Mouse (Mus musculus) cortical plate, adult 2 months (tissue): Measurements from ENCODE around the gene Zfhx3. TPM values are rescaled to one million over a fixed set of nuclear protein-coding genes. Genes with fewer than 3 reads are reported as not detected.

Experiments
- H3K27ac ChIP-seq: fragments of 200-500 bp; 2 replicates; pipeline ENCODE4 v1.5.1; 2012; ENCODE audit warnings: low read length, control low read depth, inconsistent platforms; ENCODE audit not compliant: insufficient read depth
- H3K4me1 ChIP-seq: fragments of 200-500 bp; 2 replicates; pipeline ENCODE4 v1.6.1; 2011; ENCODE audit warnings: low read length; ENCODE audit not compliant: control insufficient read depth, insufficient read depth
- H3K4me3 ChIP-seq: fragments of 200-500 bp; 2 replicates; pipeline ENCODE4 v1.5.1; 2011; ENCODE audit warnings: mild to moderate bottlenecking, low read length, control low read depth; ENCODE audit not compliant: insufficient read depth
- CTCF ChIP-seq: fragments of 200-500 bp; IDR thresholded peaks from 2 replicates; pipeline ENCODE4 v1.5.1; 2011; ENCODE audit warnings: mild to moderate bottlenecking, control low read depth, low read length; ENCODE audit not compliant: insufficient read depth; ENCODE audit errors: extremely low read depth
- POLR2A ChIP-seq: fragments of 200-500 bp; IDR thresholded peaks from 2 replicates; pipeline ENCODE4 v1.6.1; 2011; ENCODE audit warnings: mild to moderate bottlenecking, low read length, control low read depth; ENCODE audit not compliant: insufficient read depth; ENCODE audit errors: extremely low read depth
- polyA plus RNA-seq: library from polyadenylated mRNA; depleted of rRNA; stranded (reverse); fragments of >200 nt; gene quantifications from 2 replicates; pipeline ENCODE4 v1.2.3, GENCODE M21; 2012

Gene Zfhx3
- polyA plus RNA-seq, 1 experiment = 1.3 TPM

- no peak overlapping the region for H3K27ac ChIP-seq
- TF ChIP-seq CTCF (no peak), POLR2A (no peak)
- H3K4me1 ChIP-seq = no peaks in the 10 kb centered on the region
- H3K4me3 ChIP-seq = no peak overlapping the region
Observed at GRCm38 (mm10) chr8:108705751-108706150, 763.3 kb downstream of the Zfhx3 start.

DNA sequence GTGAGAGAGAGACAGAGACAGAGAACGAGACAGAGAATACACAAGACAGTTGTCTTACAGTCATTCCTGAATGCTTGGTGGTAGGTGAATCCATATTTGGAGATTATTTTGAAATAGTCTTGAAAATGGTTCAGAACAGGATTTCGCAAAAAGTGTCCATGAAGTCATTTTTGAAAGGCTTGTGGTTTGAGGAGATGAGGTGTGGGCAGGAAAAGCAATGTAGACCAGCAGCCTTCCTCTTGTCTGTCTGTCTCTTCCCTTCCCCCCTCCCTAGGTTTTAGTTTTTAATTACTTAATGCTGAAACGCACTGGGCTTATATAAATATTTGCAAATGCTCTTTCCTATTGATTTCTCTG is 764.0 kb downstream of the Zfhx3 start:
- H3K4me3 ChIP-seq = no peak overlapping the region
- no peak overlapping the region for H3K27ac ChIP-seq
- TF ChIP-seq POLR2A (no peak), CTCF (no peak)
- H3K4me1 ChIP-seq = no peaks in the 10 kb centered on the region

GRCm38 (mm10) chr8:108706848-108707541 is 764.6 kb downstream of the Zfhx3 start:
- Histone ChIP-seq H3K4me3 (no peak overlapping the region), H3K4me1 (no peaks in the 10 kb centered on the region), H3K27ac (no peak overlapping the region)
- TF ChIP-seq CTCF (no peak), POLR2A (no peak)

DNA sequence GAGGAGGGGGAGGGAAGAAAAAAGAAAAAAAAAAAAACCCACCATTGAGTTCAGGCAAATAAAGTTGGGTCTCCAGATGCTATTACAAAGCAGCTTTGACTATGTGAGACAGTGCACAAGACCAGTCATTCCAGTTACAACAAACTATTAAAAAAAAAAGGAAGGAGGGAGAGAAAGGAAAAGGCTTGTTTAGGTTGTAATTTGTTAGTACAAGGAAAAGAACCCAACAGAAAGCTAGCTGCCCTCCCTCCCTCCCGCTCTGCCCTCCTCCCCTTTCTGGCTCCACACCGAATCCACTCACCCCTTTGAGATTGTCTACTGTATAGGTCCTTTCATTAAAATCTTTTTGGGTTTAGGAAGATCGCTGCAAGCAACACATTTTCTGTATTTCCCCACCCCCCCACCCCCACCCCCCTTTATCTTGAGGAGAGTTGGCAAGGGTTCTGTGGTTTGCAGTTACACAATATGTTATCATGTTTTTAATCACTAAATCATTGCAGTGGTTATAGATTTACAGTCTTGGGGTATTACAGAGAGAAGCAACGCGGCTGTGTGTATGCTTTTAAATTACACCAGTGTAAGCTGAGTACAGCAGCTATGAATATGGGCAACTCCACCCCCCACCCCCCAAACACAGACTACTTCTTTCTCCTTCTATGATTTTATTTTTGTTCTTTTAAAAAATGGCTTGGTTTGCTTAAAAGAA is 765.3 kb downstream of the Zfhx3 start:
- Histone ChIP-seq H3K4me3 (no peak overlapping the region), H3K27ac (no peak overlapping the region)
- no peak for TF ChIP-seq CTCF
- no peak for TF ChIP-seq POLR2A

GRCm38 (mm10) chr8:108708833-108709387 is 766.5 kb downstream of the Zfhx3 start:
- no peak overlapping the region for H3K4me3 ChIP-seq
- no peaks in the 10 kb centered on the region for H3K4me1 ChIP-seq
- no peak for TF ChIP-seq CTCF
- TF ChIP-seq POLR2A = no peak
- H3K27ac ChIP-seq = no peak overlapping the region

More for the DNA sequence above, 765.3 kb downstream of the Zfhx3 start:
- no peaks in the 10 kb centered on the region for H3K4me1 ChIP-seq

DNA sequence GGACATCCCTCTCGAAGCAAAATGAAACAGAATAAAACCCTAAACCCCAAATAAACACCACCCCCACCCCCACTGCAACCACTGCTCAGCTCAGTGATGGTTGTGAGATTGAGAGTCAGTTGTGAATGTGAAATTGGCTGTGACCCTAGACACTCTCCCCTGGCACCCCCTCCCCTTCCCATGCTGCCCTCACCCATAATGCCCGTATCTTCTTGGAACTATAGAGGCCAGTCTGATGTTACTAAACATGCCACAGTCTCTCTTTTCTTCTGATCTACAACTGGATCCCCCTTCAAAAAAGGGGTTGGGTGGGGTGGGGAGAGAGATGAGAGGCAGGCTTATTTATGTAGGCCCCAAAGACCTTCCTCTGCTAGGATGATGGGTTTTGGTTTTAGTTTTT is 767.0 kb downstream of the Zfhx3 start:
- no peaks in the 10 kb centered on the region for H3K4me1 ChIP-seq
- no peak overlapping the region for H3K4me3 ChIP-seq
- TF ChIP-seq CTCF (no peak), POLR2A (no peak)
- no peak overlapping the region for H3K27ac ChIP-seq

DNA sequence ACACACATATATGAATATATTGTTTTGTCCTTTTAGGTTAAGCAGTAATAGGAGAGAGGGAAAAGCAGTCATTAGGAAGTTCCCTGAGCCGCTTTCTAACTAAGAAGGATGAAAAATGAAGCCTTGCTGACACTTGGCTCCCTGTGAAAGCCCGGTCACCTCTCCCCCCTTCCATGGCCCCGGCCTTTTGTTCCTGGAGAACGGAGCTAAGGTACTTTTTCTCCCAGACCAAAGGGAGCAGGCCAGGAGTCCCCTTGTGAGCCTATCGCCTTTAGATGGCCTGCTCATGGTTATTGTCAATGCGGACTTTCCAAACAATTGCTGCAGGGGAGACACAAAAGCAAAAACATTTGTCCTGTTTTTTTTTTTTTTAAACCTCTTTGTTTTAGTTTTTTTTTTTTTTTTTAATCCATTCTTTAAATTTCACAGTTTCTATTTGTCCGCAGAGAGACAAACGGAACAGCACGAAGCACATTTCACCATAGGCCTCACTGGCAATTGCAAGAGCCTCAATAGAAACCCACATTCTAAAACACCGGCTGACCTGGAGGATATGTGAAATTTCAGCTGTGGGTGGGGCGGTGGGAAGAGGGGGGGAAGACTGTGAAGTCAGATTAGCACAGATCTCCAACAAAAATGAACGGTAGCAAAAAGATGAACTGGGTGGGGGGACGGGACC is 767.6 kb downstream of the Zfhx3 start:
- no peak overlapping the region for H3K27ac ChIP-seq
- no peaks in the 10 kb centered on the region for H3K4me1 ChIP-seq
- no peak for TF ChIP-seq CTCF
- no peak for TF ChIP-seq POLR2A
- no peak overlapping the region for H3K4me3 ChIP-seq

DNA sequence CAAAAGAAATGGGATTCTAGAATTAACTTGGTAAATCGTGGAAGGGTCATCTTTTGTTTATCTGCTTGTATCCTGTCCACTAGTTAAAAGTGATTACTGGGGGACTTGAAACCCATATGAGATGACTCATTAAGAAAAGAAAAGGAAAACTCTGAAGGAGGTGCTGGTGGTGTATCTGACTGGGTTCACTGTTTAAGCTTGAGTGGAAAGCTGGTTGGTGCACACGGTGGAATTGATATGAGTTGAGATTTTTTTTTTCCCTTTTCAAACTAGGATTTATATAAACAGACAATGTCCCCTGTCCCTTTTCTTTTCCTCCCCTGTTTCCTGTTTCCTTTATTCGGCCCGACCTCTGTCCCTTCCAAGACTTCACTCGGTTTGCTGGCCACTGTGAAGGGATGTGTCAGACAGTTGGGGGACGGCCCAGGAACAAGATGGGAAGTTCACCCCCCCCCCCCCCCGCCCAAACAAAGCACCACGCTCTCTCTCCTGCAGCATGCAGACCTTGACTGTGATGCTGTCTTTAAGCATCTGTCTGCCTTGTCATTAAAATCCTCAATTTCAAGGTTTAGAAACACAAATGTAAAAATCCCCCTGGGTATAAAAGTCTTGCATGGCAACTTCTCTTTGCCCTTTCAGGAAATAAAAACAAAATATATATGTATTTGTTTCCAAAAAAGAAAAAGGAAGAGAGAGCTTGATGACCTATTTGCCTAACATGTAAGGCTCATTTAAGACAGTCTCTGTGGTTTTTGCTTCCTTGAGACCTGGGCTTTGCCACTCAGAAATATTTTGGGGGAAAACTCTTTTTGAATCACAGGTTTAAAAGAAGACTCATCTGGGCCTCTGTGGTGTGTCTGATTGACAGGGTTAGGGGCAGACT is 768.4 kb downstream of the Zfhx3 start:
- TF ChIP-seq CTCF (no peak), POLR2A (no peak)
- H3K4me3 ChIP-seq = no peak overlapping the region
- H3K27ac ChIP-seq = no peak overlapping the region
- no peaks in the 10 kb centered on the region for H3K4me1 ChIP-seq

DNA sequence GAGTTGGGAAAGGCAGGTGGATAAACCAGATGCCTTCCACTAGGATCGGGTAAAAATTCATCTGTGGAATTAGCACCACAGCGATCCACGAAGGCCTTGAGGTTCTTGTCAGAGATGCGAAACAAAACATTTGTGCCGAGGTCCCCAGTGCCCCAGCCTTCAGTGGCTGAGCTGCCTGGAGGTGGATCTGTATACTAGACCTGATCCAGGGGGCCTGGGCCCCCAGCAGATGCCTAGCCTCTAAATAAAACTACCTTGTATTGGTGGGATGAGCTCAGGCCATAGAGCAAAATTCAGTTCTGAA is 769.0 kb downstream of the Zfhx3 start:
- TF ChIP-seq CTCF (no peak), POLR2A (no peak)
- Histone ChIP-seq H3K4me1 (no peaks in the 10 kb centered on the region), H3K4me3 (no peak overlapping the region), H3K27ac (no peak overlapping the region)

- no peak for TF ChIP-seq CTCF
- no peak for TF ChIP-seq POLR2A
- Histone ChIP-seq H3K4me1 (no peaks in the 10 kb centered on the region), H3K27ac (no peak overlapping the region), H3K4me3 (no peak overlapping the region)
Observed at GRCm38 (mm10) chr8:108712001-108712411, 769.6 kb downstream of the Zfhx3 start.
